ENCODE assay signal across 9 mouse cellular contexts in genomic region chr17:55956129-55956528, GRCm38 (mm10). TPM values are rescaled to one million over a fixed set of nuclear protein-coding genes. Genes with fewer than 3 reads are reported as not detected.
DNase-seq lines count a peak whose midpoint lies in the region; ATAC-seq lines count a peak whose summit lies in the region.
"Had no signal": no experiment of that assay in that cellular context is flagged by ENCODE, and none has a peak within 500 bp of the region (broad histone marks: within the 10 kb centered on the region; RNA-seq: fewer than 3 reads in every experiment).

No protein-coding gene starts in this region.

- H3K27me3 ChIP-seq in heart, embryonic 15.5 days: peaks cover 26% of the 10 kb centered on the region
- H3K27me3 ChIP-seq in liver, embryonic 15.5 days: peaks cover 8% of the 10 kb centered on the region; the same call in 1 of the 2 replicates

- H3K4me2 ChIP-seq in heart, embryonic 15.5 days: peak overlapping the region; percentile 64
- H3K4me2 ChIP-seq in liver, embryonic 15.5 days: peak overlapping the region; percentile 84

- peaks cover 24% of the 10 kb centered on the region for H3K4me1 ChIP-seq in heart, embryonic 15.5 days (replicated peaks)
- peaks cover 49% of the 10 kb centered on the region for H3K4me1 ChIP-seq in liver, embryonic 15.5 days (replicated peaks)

- 5% methylated on average over 26 of the region's 26 CpGs for WGBS in heart, embryonic 15.5 days
- 13% methylated on average over 26 of the region's 26 CpGs for WGBS in liver, embryonic 15.5 days (ENCODE audit: insufficient replicate concordance)

- H3K27ac ChIP-seq in heart, embryonic 15.5 days: no peak overlapping the region
- no peak overlapping the region for H3K27ac ChIP-seq in liver, embryonic 15.5 days (replicated peaks)

- 0 out of 2 replicates have a peak overlapping the region, but pooled peaks have one; percentile 6 for H3K9ac ChIP-seq in heart, embryonic 15.5 days
- H3K9ac ChIP-seq in liver, embryonic 15.5 days: peak overlapping the region; percentile 54

- no peak for ATAC-seq in heart, embryonic 15.5 days (replicated peaks; ENCODE audit: insufficient number of reproducible peaks, insufficient read depth, low FRiP score, low read depth)
- ATAC-seq in liver, embryonic 15.5 days (ENCODE audit: insufficient read depth): no peak

- H3K4me3 ChIP-seq in heart, embryonic 15.5 days: peak overlapping the region; percentile 38
- H3K4me3 ChIP-seq in liver, embryonic 15.5 days (replicated peaks): peak overlapping the region; percentile 63
- H3K4me3 ChIP-seq: myocyte had no signal

- DNase-seq in layer of hippocampus, adult 11-12 months (ENCODE audit: low spot score): peak; percentile 74
- DNase-seq in layer of hippocampus, adult 9-10 months (ENCODE audit: low spot score): no peak
- DNase-seq in cerebellum, postnatal 36 days: peak; percentile 85 to 91
- DNase-seq in kidney, postnatal 36 days: peak; percentile 83 to 93
- DNase-seq in ovary, postnatal 14 days (ENCODE audit: low spot score): peak; percentile 62
- DNase-seq in yolk sac, embryonic 10.5 days (ENCODE audit: low spot score): peak; percentile 86

- peaks cover 4% of the 10 kb centered on the region for H3K36me3 ChIP-seq in heart, embryonic 15.5 days
- H3K36me3 ChIP-seq in liver, embryonic 15.5 days (replicated peaks): peaks cover 6% of the 10 kb centered on the region; the same call in 1 of the 2 replicates

- H3K9me3 ChIP-seq in heart, embryonic 15.5 days (replicated peaks): no peaks in the 10 kb centered on the region
- H3K9me3 ChIP-seq in liver, embryonic 15.5 days (replicated peaks): no peaks in the 10 kb centered on the region

RNA-seq across cellular contexts. Expression of gene Yju2, which starts 2.8 kb away (rescaled TPM):
- polyA plus RNA-seq in heart, embryonic 15.5 days (2015; fragmentation: Nextera tagmentation; extraction: Ambion mirVana): 13.9 and 18.2 TPM in 2 replicates
- 7.2 and 9.7 TPM in 2 replicates for polyA plus RNA-seq in liver, embryonic 15.5 days (2015; fragmentation: Nextera tagmentation; extraction: Ambion mirVana)

RNA-seq across cellular contexts. Expression of gene Ebi3, which starts 3.7 kb away (rescaled TPM):
- polyA plus RNA-seq in heart, embryonic 15.5 days (2015; fragmentation: Nextera tagmentation; extraction: Ambion mirVana): 0.87 and 2.2 TPM in 2 replicates
- 9.2 and 10.0 TPM in 2 replicates for polyA plus RNA-seq in liver, embryonic 15.5 days (2015; fragmentation: Nextera tagmentation; extraction: Ambion mirVana)
- polyA plus RNA-seq: myocyte had no signal

RNA-seq across cellular contexts. Expression of gene Zfp119b, which starts 6.8 kb away (rescaled TPM):
- polyA plus RNA-seq in heart, embryonic 15.5 days (2015; fragmentation: Nextera tagmentation; extraction: Ambion mirVana): 4.3 and 5.5 TPM in 2 replicates
- 2.3 and 2.8 TPM in 2 replicates for polyA plus RNA-seq in liver, embryonic 15.5 days (2015; fragmentation: Nextera tagmentation; extraction: Ambion mirVana)

RNA-seq across cellular contexts. Expression of gene Shd, which starts 14.1 kb away (rescaled TPM):
- 6.6 and 8.7 TPM in 2 replicates for polyA plus RNA-seq in heart, embryonic 15.5 days (2015; fragmentation: Nextera tagmentation; extraction: Ambion mirVana)
- 0.18 and 0.32 TPM in 2 replicates for polyA plus RNA-seq in liver, embryonic 15.5 days (2015; fragmentation: Nextera tagmentation; extraction: Ambion mirVana)

RNA-seq across cellular contexts. Expression of gene Fsd1, which starts 30.2 kb away (rescaled TPM):
- 2.6 and 5.0 TPM in 2 replicates for polyA plus RNA-seq in heart, embryonic 15.5 days (2015; fragmentation: Nextera tagmentation; extraction: Ambion mirVana)
- 0.13 and 0.50 TPM in 2 replicates for polyA plus RNA-seq in liver, embryonic 15.5 days (2015; fragmentation: Nextera tagmentation; extraction: Ambion mirVana)
